Mouse (Mus musculus) sigmoid colon, adult 10 weeks (tissue): ENCODE data around the gene Zfp454. TPM values are rescaled to one million over a fixed set of nuclear protein-coding genes. Genes with fewer than 3 reads are reported as not detected.

Experiments
- polyA plus RNA-seq: library from polyadenylated mRNA; stranded (reverse); fragments of 350-450 nt; fragmentation: Illumina TruSeq; extraction: RNeasy Lipid Tissue Mini Kit (QIAGEN cat#74804); gene quantifications from one replicate; pipeline ENCODE4 v1.2.3, GENCODE M21; 2014; ENCODE audit warnings: low read depth, low replicate concordance

Zfp454 gene
- 1.5 TPM for polyA plus RNA-seq

DNA sequence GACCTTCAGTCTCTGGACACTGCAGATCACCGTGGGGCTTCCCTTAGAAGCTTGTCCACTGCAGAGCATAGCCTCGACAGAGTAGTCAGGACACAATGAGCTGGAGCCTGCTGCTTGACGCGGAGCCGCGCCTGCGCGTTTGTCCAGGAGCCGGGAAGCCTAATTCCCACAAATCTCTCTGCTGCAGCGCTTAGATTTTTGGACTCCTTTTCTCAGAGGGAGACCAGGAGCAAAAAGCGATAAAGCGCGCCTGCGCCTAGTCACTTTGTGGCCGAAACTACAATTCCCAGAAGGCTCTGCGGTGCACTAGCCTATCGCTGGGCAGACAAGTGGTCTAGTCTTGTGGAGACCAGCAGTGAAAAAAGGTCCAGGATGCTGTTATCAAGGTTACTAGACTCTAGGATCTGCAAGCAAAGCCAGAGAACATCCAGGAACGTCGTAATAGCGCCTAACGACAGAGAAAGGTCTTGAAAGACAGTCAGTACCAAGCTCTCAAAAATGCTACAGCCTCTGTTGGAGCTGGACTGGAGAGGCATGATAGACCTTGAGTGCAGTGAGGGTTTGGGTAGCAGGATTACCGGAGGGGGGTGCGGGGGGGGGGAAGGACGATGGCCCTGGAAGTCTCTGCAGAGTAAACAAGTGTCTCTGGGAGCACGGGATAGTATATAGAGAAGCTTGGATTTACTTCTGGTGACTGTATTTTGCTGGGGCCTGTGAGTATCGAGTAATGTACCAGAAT lies at the start of gene Zfp454:
Gene Zfp454 (minus strand): TSS at position 262 of the 739 bp plus-strand sequence.

DNA sequence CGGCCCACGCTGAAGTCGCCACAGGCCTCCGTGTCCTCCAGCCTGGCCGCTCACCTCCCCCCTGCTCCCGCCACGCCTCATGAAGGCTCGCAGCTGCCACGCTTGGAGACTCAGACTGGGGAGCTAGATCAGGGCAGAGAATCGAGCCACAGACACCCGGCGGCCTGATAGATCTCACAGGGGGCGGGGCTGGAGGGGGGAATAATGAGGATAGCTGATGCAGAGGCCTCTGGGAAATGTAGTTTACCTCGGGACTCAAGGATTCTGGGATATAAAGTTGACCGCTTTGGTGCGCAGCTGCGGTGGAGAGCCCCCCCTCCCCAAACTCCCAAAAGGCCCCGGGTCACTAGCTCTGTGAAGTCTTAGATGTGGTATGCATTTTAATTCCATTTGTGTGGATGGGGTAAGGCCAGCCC lies 44.0 kb upstream of the Zfp454 start, which contains the start of gene Zfp354b:
Gene Zfp354b (minus strand): TSS at position 183 of the 416 bp plus-strand sequence.

DNA sequence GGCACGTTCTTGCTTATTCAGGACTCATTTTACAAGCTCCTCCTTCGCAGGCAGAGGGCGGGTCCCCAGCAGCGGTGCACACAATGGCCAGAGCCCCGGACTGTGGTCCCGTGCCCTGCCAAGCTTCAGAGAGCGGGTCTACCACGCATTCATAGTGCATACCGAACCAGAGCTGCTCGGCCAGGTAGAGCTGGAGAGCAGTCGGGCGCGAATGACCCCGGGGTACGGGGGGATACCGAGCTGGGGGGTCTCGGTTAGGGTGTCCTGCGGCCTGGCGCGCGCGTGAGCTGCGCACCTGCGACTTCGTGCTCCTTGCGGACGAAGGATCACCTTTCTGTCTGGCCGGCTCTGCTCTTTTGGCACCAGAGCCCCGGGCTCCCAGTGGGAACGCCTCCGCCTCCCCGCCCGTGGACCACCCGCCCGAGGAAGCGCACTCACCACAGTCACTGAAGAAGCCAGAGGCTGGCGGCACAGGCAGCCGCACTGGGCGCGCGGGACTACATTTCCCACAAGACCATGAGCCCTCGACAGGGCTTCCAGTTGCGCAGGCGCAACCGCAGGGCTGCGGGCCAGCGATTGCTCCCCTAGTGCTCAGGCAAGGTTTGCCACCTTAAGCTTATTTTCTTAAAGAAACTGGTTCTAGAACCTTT lies 28.3 kb upstream of the Zfp454 start, which contains the start of gene Zfp2:
Gene Zfp2 (minus strand): TSS at position 495 of the 650 bp plus-strand sequence.

DNA sequence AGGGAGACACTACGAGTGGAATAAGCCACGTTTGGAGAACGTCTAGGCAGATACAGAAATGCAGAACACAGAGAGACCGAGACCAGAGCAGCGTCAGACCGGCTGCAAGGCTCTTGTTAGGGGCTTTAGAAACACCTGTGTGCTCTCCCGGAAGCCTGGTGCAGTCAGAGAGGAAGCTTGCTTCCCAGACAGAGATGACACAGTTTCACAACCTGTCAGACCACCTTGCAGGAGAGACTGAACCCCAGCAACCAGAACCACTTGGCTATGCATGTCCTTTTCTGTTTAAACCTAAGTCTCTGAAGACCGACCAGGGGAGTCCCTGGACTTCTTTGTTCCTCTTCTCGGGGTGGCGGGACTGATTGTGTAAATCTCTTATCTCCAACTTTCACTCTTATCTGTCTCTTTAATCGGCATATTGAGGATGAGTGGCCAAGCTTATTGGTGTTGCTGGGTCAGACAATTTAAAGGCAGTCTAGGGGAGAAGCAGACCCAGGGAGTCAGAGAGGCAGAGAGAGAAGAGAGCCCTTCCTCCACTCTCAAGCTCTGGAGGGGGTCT lies 37.2 kb downstream of the Zfp454 start, which contains the start of gene Grm6:
Gene Grm6 (plus strand): TSS at position 509 of the 559 bp plus-strand sequence.

DNA sequence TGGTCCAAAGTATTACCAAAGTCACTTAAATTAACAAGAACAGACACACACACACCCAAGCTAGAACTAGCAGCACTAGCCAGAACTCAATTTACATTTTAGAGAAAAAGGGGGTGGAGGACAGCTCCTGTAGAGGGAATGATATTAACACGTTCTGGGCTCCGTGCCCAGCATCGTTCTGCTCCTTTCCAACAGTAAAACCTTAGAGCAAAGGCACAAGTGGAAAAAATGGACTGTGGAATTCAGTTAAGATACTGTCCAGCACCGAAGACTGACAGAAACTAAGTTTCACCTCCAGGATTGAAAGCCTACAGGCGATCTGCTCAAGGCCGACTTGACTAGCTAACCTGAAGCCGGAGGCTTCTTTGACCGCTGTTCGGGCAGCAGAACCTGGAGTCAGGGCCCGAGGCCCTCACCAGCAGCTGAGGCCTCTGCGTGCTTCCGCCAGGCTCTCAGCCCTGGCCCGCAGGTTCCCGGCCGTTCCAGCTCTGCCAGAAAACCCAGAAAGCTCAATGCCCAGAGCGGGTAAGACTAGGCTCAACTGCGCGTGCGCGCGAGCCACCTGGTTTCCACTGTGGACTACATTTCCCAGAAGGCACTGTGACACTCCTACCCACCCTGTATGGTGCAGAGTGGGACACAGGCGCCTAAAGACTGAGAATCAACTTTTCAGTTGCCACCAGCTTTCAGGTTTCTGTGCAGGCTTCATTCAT lies 46.3 kb downstream of the Zfp454 start, which contains the start of gene Zfp879:
Gene Zfp879 (minus strand): TSS at position 530 of the 713 bp plus-strand sequence.

DNA sequence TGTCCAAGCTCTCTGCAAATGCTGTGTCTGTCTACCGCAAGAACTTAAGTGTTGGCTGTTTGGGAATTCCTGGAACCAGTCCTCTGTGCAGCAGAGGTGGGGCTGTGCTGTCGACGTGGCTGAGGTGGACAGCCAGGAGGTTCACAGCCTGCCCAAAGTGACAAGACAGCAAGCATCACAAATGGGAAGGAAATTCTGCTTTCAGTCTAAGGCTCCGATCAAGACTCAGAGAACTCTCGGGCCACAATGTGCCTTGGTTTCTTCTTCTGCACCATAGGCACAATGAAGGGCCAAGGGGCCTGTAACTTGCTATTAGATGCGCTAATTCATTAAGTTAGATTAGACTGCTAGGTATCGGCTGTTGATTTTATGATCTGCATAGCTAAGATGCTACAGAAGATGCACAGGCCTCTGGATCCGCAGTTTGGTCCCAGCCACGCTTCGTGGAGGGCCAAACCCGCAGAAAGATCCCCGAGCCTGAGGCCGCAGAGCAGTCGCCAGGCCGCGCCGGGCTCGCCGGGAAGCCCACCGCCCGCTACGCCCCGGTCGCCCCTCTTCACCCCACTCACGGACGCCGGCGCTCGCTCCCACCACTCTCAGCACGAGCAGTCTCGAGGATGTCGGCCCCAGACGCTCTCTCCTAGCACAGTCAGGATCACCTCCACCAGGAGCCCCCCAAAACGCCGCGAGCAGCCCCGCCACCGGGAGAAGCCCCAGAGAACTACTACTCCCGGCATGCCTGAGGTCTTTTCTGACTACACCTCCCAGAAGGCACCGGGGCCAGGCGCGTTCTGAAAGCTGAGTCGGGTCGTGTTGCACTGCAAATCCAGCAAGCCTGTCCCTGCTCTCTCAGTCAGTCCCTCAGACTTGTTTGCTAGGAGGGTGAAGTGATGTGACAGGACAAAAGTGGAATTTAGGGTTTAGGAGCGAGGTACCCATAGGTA lies 60.2 kb downstream of the Zfp454 start, which contains the start of gene Zfp354c:
Gene Zfp354c (minus strand): TSS at position 715 of the 944 bp plus-strand sequence.

Other genes starting within 250 kb of the Zfp454 start
- 6.9 TPM for gene Zfp354c, start 59.9 kb downstream of the Zfp454 start, polyA plus RNA-seq
- gene Zfp879, start 46.1 kb downstream of the Zfp454 start, polyA plus RNA-seq: 1.5 TPM
- not detected for gene Grm6, start 37.0 kb downstream of the Zfp454 start, polyA plus RNA-seq
- gene Zfp2, start 28.5 kb upstream of the Zfp454 start, polyA plus RNA-seq: 11.9 TPM
- gene Zfp354b, start 44.0 kb upstream of the Zfp454 start, polyA plus RNA-seq: 1.9 TPM
- gene 4933414I15Rik, start 56.1 kb upstream of the Zfp454 start, polyA plus RNA-seq: not detected
- not detected for gene Prop1, start 66.1 kb upstream of the Zfp454 start, polyA plus RNA-seq
- gene Olfr1378, start 78.9 kb upstream of the Zfp454 start, polyA plus RNA-seq: not detected
- not detected for gene Olfr1377, start 94.3 kb upstream of the Zfp454 start, polyA plus RNA-seq
- not detected for gene Olfr51, start 115.9 kb upstream of the Zfp454 start, polyA plus RNA-seq
- not detected for gene Olfr54, start 126.6 kb upstream of the Zfp454 start, polyA plus RNA-seq
- not detected for gene Olfr1375, start 160.5 kb upstream of the Zfp454 start, polyA plus RNA-seq
- 9.4 TPM for gene Zfp354a, start 171.6 kb upstream of the Zfp454 start, polyA plus RNA-seq